Mouse (Mus musculus) embryo, embryonic 11 days (tissue): Measurements from ENCODE around the gene Minos1.

ENCODE experiments used
- DNase-seq: peaks from one replicate; pipeline ENCODE4 v3.0.0-alpha.2; 2015

The Minos1 gene

GRCm38 (mm10) chr4:139142985-139143384 is 12.1 kb upstream of the Minos1 start:
- peak; percentile 63 for DNase-seq

GRCm38 (mm10) chr4:139141785-139142184 is 10.9 kb upstream of the Minos1 start:
- peak; percentile 28 for DNase-seq

GRCm38 (mm10) chr4:139140267-139140666 is 9.4 kb upstream of the Minos1 start:
- DNase-seq: no peak

- no peak for DNase-seq
Observed at GRCm38 (mm10) chr4:139136011-139136410, 5.1 kb upstream of the Minos1 start.

GRCm38 (mm10) chr4:139133109-139133508 is 2.2 kb upstream of the Minos1 start:
- no peak for DNase-seq

- no peak for DNase-seq
Observed at GRCm38 (mm10) chr4:139131858-139132672, 1.2 kb upstream of the Minos1 start.

- DNase-seq: peak; percentile 61
Observed at GRCm38 (mm10) chr4:139129806-139130700, 860 bp downstream of the Minos1 start.

GRCm38 (mm10) chr4:139126475-139126874 is 4.4 kb downstream of the Minos1 start:
- DNase-seq: no peak

GRCm38 (mm10) chr4:139124940-139125339 is 6.0 kb downstream of the Minos1 start:
- DNase-seq: no peak

- DNase-seq: no peak
Observed at GRCm38 (mm10) chr4:139122557-139122956, 8.4 kb downstream of the Minos1 start.

- no peak for DNase-seq
Observed at GRCm38 (mm10) chr4:139120998-139121397, 9.9 kb downstream of the Minos1 start.

GRCm38 (mm10) chr4:139120281-139120814 is 10.6 kb downstream of the Minos1 start:
- DNase-seq: no peak

- no peak for DNase-seq
Observed at GRCm38 (mm10) chr4:139116356-139117063, 14.4 kb downstream of the Minos1 start.

GRCm38 (mm10) chr4:139115721-139116120 is 15.2 kb downstream of the Minos1 start:
- no peak for DNase-seq

GRCm38 (mm10) chr4:139112482-139112881 is 18.4 kb downstream of the Minos1 start:
- DNase-seq: no peak

GRCm38 (mm10) chr4:139111421-139111820 is 19.5 kb downstream of the Minos1 start:
- no peak for DNase-seq

- no peak for DNase-seq
Observed at GRCm38 (mm10) chr4:139110858-139111257, 20.1 kb downstream of the Minos1 start.

- DNase-seq: no peak
Observed at GRCm38 (mm10) chr4:139105453-139105852, 25.5 kb downstream of the Minos1 start.

- DNase-seq: no peak
Observed at GRCm38 (mm10) chr4:139101546-139101945, 29.4 kb downstream of the Minos1 start.

GRCm38 (mm10) chr4:139100326-139100725 is 30.6 kb downstream of the Minos1 start:
- no peak for DNase-seq

GRCm38 (mm10) chr4:139096201-139096600 is 34.7 kb downstream of the Minos1 start:
- DNase-seq: no peak

- no peak for DNase-seq
Observed at GRCm38 (mm10) chr4:139095406-139095805, 35.5 kb downstream of the Minos1 start.

- DNase-seq: no peak
Observed at GRCm38 (mm10) chr4:139093196-139093530, 37.8 kb downstream of the Minos1 start.
